Mouse (Mus musculus) midbrain, postnatal 0 days (tissue): Measurements from ENCODE around the gene Ccl7. TPM values are rescaled to one million over a fixed set of nuclear protein-coding genes. Genes with fewer than 3 reads are reported as not detected.

Experiments
- ATAC-seq: fragments of 200-750 bp; cut with Nextera tagmentation; 2 replicates; pipeline ENCODE4 v1.8.0; 2017; ENCODE audit warnings: moderate number of reproducible peaks, mild to moderate bottlenecking, moderate TSS enrichment, moderate library complexity; ENCODE audit not compliant: low FRiP score
- DNase-seq: peaks from one replicate; pipeline ENCODE4 v3.0.0-alpha.2; 2015; ENCODE audit warnings: low spot score
- H3K27ac ChIP-seq: fragments of 300-500 bp; sonication (generic); 2 replicates; pipeline ENCODE4 v1.5.1; 2014; ENCODE audit warnings: low read depth, mild to moderate bottlenecking, low read length, mixed read lengths
- H3K27me3 ChIP-seq: fragments of 300-500 bp; sonication (generic); 2 replicates; pipeline ENCODE4 v1.6.1; 2014; ENCODE audit warnings: low read length, control low read depth, mixed read lengths; ENCODE audit not compliant: insufficient read depth
- H3K36me3 ChIP-seq: fragments of 300-500 bp; sonication (generic); 2 replicates; pipeline ENCODE4 v1.6.1; 2014; ENCODE audit warnings: low read length, control low read depth, mixed read lengths; ENCODE audit not compliant: insufficient read depth
- H3K4me1 ChIP-seq: fragments of 300-500 bp; sonication (generic); 2 replicates; pipeline ENCODE4 v1.6.1; 2014; ENCODE audit warnings: mild to moderate bottlenecking, control low read depth, antibody characterized with exemption, low read length, mixed read lengths; ENCODE audit not compliant: insufficient read depth
- H3K4me2 ChIP-seq: fragments of 300-500 bp; sonication (generic); 2 replicates; pipeline ENCODE4 v1.6.1; 2014; ENCODE audit warnings: low read depth, mild to moderate bottlenecking, low read length, mixed read lengths; ENCODE audit not compliant: poor library complexity, severe bottlenecking
- H3K4me3 ChIP-seq: fragments of 300-500 bp; sonication (generic); 2 replicates; pipeline ENCODE4 v1.5.1; 2014; ENCODE audit warnings: low read depth, mild to moderate bottlenecking, low read length, moderate library complexity
- H3K9ac ChIP-seq: fragments of 300-500 bp; sonication (generic); replicated peaks from 2 replicates; pipeline ENCODE4 v1.6.1; 2014; ENCODE audit warnings: mild to moderate bottlenecking, low read length, moderate library complexity, mixed read lengths; ENCODE audit not compliant: poor library complexity, severe bottlenecking
- H3K9me3 ChIP-seq: fragments of 300-500 bp; sonication (generic); 2 replicates; pipeline ENCODE4 v1.6.1; 2016; ENCODE audit warnings: low read length, control low read depth
- CTCF ChIP-seq: IDR thresholded peaks from 2 replicates; pipeline ENCODE4 v1.5.1; 2016; ENCODE audit warnings: antibody characterized with exemption, mild to moderate bottlenecking
- WGBS: fragments of 180-500 bp; shearing (Covaris S2); extraction: QIAGEN DNeasy Blood & Tissue Kit; methylation state at CpG from one replicate; pipeline ENCODE4 v1.1.7; 2014; 5-methylcytosine and 5-hydroxymethylcytosine counted together
- polyA plus RNA-seq: library from polyadenylated mRNA; unstranded; fragments of >200 nt; fragmentation: Nextera tagmentation; extraction: Ambion mirVana; gene quantifications from 2 replicates; pipeline ENCODE4 v1.2.1, GENCODE M21; 2015
- total RNA-seq: library from RNA; depleted of rRNA; stranded (reverse); fragments of >200 nt; gene quantifications from 2 replicates; pipeline ENCODE4 v1.2.3, GENCODE M21; 2014

Ccl7 gene
- total and polyA plus RNA-seq, 2 experiments from 2014 or later: 1.5 to 2.0 TPM

GRCm38 (mm10) chr11:82004810-82005209 lies 40.7 kb upstream of the Ccl7 start:
- Histone ChIP-seq H3K4me3 (no peak overlapping the region), H3K36me3 (no peaks in the 10 kb centered on the region), H3K27ac (no peak overlapping the region), H3K27me3 (no peaks in the 10 kb centered on the region), H3K4me1 (0 out of 2 replicates have a peak, but pooled peaks cover 4% of the 10 kb centered on the region), H3K9me3 (no peaks in the 10 kb centered on the region), H3K9ac (no peak overlapping the region), H3K4me2 (no peak overlapping the region)
- DNase-seq (no peak), ATAC-seq (no peak)
- WGBS: 75% methylated on average over 2 of the region's 2 CpGs
- TF ChIP-seq CTCF: no peak

GRCm38 (mm10) chr11:82006796-82007423 lies 38.6 kb upstream of the Ccl7 start:
- TF ChIP-seq CTCF: no peak
- ATAC-seq: no peak
- Histone ChIP-seq H3K4me1 (0 out of 2 replicates have a peak, but pooled peaks cover 4% of the 10 kb centered on the region), H3K9me3 (no peaks in the 10 kb centered on the region), H3K27me3 (no peaks in the 10 kb centered on the region), H3K27ac (no peak overlapping the region), H3K9ac (no peak overlapping the region), H3K4me3 (no peak overlapping the region), H3K36me3 (no peaks in the 10 kb centered on the region), H3K4me2 (no peak overlapping the region)
- no peak for DNase-seq
- WGBS: 48% methylated on average over 12 of the region's 12 CpGs

GRCm38 (mm10) chr11:82010115-82010514 lies 35.4 kb upstream of the Ccl7 start:
- H3K4me1 ChIP-seq: 0 out of 2 replicates have a peak, but pooled peaks cover 4% of the 10 kb centered on the region
- ATAC-seq (no peak), DNase-seq (no peak)
- no peak overlapping the region for H3K9ac ChIP-seq
- H3K27me3 ChIP-seq: no peaks in the 10 kb centered on the region
- no peak overlapping the region for H3K4me3 ChIP-seq
- H3K36me3 ChIP-seq: no peaks in the 10 kb centered on the region
- H3K4me2 ChIP-seq: no peak overlapping the region
- no peak for TF ChIP-seq CTCF
- H3K27ac ChIP-seq: no peak overlapping the region
- H3K9me3 ChIP-seq: no peaks in the 10 kb centered on the region
- 91% methylated on average over 3 of the region's 3 CpGs for WGBS

GRCm38 (mm10) chr11:82011411-82012193 lies 33.9 kb upstream of the Ccl7 start:
- H3K27me3 ChIP-seq: no peaks in the 10 kb centered on the region
- no peak for DNase-seq
- WGBS: 63% methylated on average over 8 of the region's 8 CpGs
- no peaks in the 10 kb centered on the region for H3K36me3 ChIP-seq
- no peak for ATAC-seq
- no peaks in the 10 kb centered on the region for H3K9me3 ChIP-seq
- 0 out of 2 replicates have a peak, but pooled peaks cover 4% of the 10 kb centered on the region for H3K4me1 ChIP-seq
- no peak overlapping the region for H3K9ac ChIP-seq
- no peak for TF ChIP-seq CTCF
- no peak overlapping the region for H3K4me3 ChIP-seq
- no peak overlapping the region for H3K4me2 ChIP-seq
- no peak overlapping the region for H3K27ac ChIP-seq

- DNase-seq: no peak
- H3K36me3 ChIP-seq: no peaks in the 10 kb centered on the region
- WGBS: 74% methylated on average over 1 of the region's 1 CpGs
- no peak for TF ChIP-seq CTCF
- H3K9ac ChIP-seq: no peak overlapping the region
- no peak for ATAC-seq
- no peaks in the 10 kb centered on the region for H3K9me3 ChIP-seq
- H3K27ac ChIP-seq: no peak overlapping the region
- H3K4me3 ChIP-seq: no peak overlapping the region
- H3K4me1 ChIP-seq: no peaks in the 10 kb centered on the region
- H3K27me3 ChIP-seq: no peaks in the 10 kb centered on the region
- H3K4me2 ChIP-seq: no peak overlapping the region
Measured at GRCm38 (mm10) chr11:82013756-82014155, 31.8 kb upstream of the Ccl7 start.

GRCm38 (mm10) chr11:82015066-82015465 lies 30.4 kb upstream of the Ccl7 start:
- no peaks in the 10 kb centered on the region for H3K36me3 ChIP-seq
- H3K27ac ChIP-seq: no peak overlapping the region
- ATAC-seq: no peak
- no peak overlapping the region for H3K4me2 ChIP-seq
- 83% methylated on average over 2 of the region's 2 CpGs for WGBS
- no peak for DNase-seq
- no peak for TF ChIP-seq CTCF
- no peaks in the 10 kb centered on the region for H3K27me3 ChIP-seq
- no peaks in the 10 kb centered on the region for H3K4me1 ChIP-seq
- no peak overlapping the region for H3K9ac ChIP-seq
- H3K4me3 ChIP-seq: no peak overlapping the region
- no peaks in the 10 kb centered on the region for H3K9me3 ChIP-seq
